Mouse (Mus musculus) heart, adult 18-20 months (tissue): ENCODE results near the gene Nckap5. TPM values are rescaled to one million over a fixed set of nuclear protein-coding genes. Genes with fewer than 3 reads are reported as not detected.
"Not testable (repeated sequence)": the region's sequence is repeated elsewhere in the genome, so short reads cannot be mapped to it uniquely, and the experiment has no call there.

ENCODE experiments used
- DNase-seq, 2 experiments: peaks; one replicate each; pipeline ENCODE4 v3.0.0; 2021 to 2022; ENCODE audit warnings: mixed read lengths in 1 of 2
- long read RNA-seq, 2 experiments: library from polyadenylated mRNA; stranded (forward); transcript quantifications; one replicate each; pipeline ENCODE4 v2.0.0; 2021
- total RNA-seq, 2 experiments: library from RNA; stranded (reverse); gene quantifications; 2 replicates each; pipeline ENCODE4 v1.2.3; 2021

Nckap5 gene
- total RNA-seq = 10 to 100 TPM in 1 of 2 experiments, 1 to 10 TPM in 1; 8.8 to 10.9 TPM
- long read RNA-seq, experiment 1, partial matches to known transcripts = 2 of 196 reads
- long read RNA-seq, experiment 1, other reads (novel, unspliced or antisense) = 194 of 196 reads
- long read RNA-seq, experiment 2, partial matches to known transcripts = 1 of 264 reads
- long read RNA-seq, experiment 2, other reads (novel, unspliced or antisense) = 263 of 264 reads

GRCm38 (mm10) chr1:126830031-126830927 is at the start of gene Nckap5:
TSS of gene Nckap5 (minus strand) at chr1:126830799.
- DNase-seq = peak; percentile 83 to 86

- no peak for DNase-seq
Observed at GRCm38 (mm10) chr1:126877495-126877894, 46.9 kb upstream of the Nckap5 start.

- no peak for DNase-seq
Observed at GRCm38 (mm10) chr1:126868372-126868771, 37.8 kb upstream of the Nckap5 start.

GRCm38 (mm10) chr1:126867912-126868311 is 37.3 kb upstream of the Nckap5 start:
- DNase-seq = no peak

GRCm38 (mm10) chr1:126865591-126866086 is 35.0 kb upstream of the Nckap5 start:
- DNase-seq = no peak

- no peak for DNase-seq
Observed at GRCm38 (mm10) chr1:126861816-126862215, 31.2 kb upstream of the Nckap5 start.

GRCm38 (mm10) chr1:126860537-126860936 is 29.9 kb upstream of the Nckap5 start:
- DNase-seq = no peak

- no peak for DNase-seq
Observed at GRCm38 (mm10) chr1:126849481-126849880, 18.9 kb upstream of the Nckap5 start.

- no peak for DNase-seq
Observed at GRCm38 (mm10) chr1:126846317-126846716, 15.7 kb upstream of the Nckap5 start.

GRCm38 (mm10) chr1:126832885-126833284 is 2.3 kb upstream of the Nckap5 start:
- DNase-seq = no peak

GRCm38 (mm10) chr1:126829031-126829430 is 1.6 kb downstream of the Nckap5 start:
- DNase-seq = peak; percentile 19 to 20

GRCm38 (mm10) chr1:126824841-126825240 is 5.8 kb downstream of the Nckap5 start:
- DNase-seq = no peak

- DNase-seq = no peak
Observed at GRCm38 (mm10) chr1:126822246-126822645, 8.4 kb downstream of the Nckap5 start.

GRCm38 (mm10) chr1:126817381-126818034 is 13.1 kb downstream of the Nckap5 start:
- peak; percentile 70 to 73 for DNase-seq

- DNase-seq = peak in 1 of 2 experiments; percentile 21
Observed at GRCm38 (mm10) chr1:126806994-126807611, 23.5 kb downstream of the Nckap5 start.

GRCm38 (mm10) chr1:126806548-126806947 is 24.1 kb downstream of the Nckap5 start:
- peak; percentile 55 to 68 for DNase-seq

- no peak for DNase-seq
Observed at GRCm38 (mm10) chr1:126802405-126802804, 28.2 kb downstream of the Nckap5 start.

GRCm38 (mm10) chr1:126801706-126802105 is 28.9 kb downstream of the Nckap5 start:
- DNase-seq = peak; percentile 69 to 79

GRCm38 (mm10) chr1:126799379-126799798 is 31.2 kb downstream of the Nckap5 start:
- peak; percentile 15 to 29 for DNase-seq

- DNase-seq = not testable (repeated sequence)
Observed at GRCm38 (mm10) chr1:126780354-126780941, 50.2 kb downstream of the Nckap5 start.

GRCm38 (mm10) chr1:126773947-126774346 is 56.7 kb downstream of the Nckap5 start:
- DNase-seq = not testable (repeated sequence)

- DNase-seq = peak in 1 of 2 experiments; percentile 40
Observed at GRCm38 (mm10) chr1:126766971-126767370, 63.6 kb downstream of the Nckap5 start.
